Mouse (Mus musculus): ENCODE results near the gene Eps8. TPM values are rescaled to one million over a fixed set of nuclear protein-coding genes. Genes with fewer than 3 reads are reported as not detected.
"Not testable (repeated sequence)": the region's sequence is repeated elsewhere in the genome, so short reads cannot be mapped to it uniquely, and the experiment has no call there.

The Eps8 gene
- polyA plus RNA-seq, 2 experiments: 14.9 to 33.3 TPM

DNA sequence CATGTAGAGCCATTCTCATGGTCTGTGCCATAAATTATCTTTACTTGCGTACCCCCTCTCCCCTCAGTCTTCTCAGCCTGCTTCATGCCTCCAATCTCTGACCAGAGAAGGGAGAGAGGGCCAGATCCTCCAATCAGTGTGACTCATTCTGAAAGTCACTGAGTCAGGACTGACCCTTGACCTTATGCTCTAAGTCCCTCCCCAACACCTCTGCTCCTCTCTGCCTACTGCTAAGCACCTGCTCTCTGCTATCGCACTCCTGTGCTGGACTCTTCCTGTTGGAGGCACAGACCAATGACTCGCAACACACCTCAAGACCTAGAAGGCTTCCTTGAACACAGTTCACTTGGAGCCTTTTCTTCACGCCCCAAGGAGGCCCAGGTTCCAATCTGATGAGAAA lies 162.1 kb downstream of the Eps8 start:
- Histone ChIP-seq H3K4me1 (ENCODE audit: control insufficient read depth, insufficient read depth, low read length) (no peaks in the 10 kb centered on the region), H3K4me2 (replicated peaks; ENCODE audit: low read depth, low read length, severe bottlenecking) (no peak overlapping the region), H3K27ac (replicated peaks; ENCODE audit: low read depth, low read length) (no peak overlapping the region), H3K9me3 (ENCODE audit: control insufficient read depth, low read length) (no peaks in the 10 kb centered on the region), H3K27me3 (ENCODE audit: control insufficient read depth, insufficient read depth, low read length) (no peaks in the 10 kb centered on the region), H3K36me3 (ENCODE audit: control insufficient read depth, insufficient read depth, low read length) (0 out of 2 replicates have a peak, but pooled peaks cover 5% of the 10 kb centered on the region), H3K9ac (ENCODE audit: low read depth, low read length, severe bottlenecking) (no peak overlapping the region), H3K4me3 (replicated peaks; ENCODE audit: low read length) (no peak overlapping the region)
- 94% methylated on average over 4 of the region's 4 CpGs for WGBS
- DNase-seq (ENCODE audit: low spot score) (no peak), ATAC-seq (ENCODE audit: low FRiP score, low read depth) (no peak)
- TF ChIP-seq POLR2A (IDR thresholded peaks at IDR 0.05; ENCODE audit: borderline replicate concordance, extremely low read depth, insufficient read depth, insufficient read length): no peak

- Histone ChIP-seq H3K36me3 (ENCODE audit: control insufficient read depth, insufficient read depth, low read length) (0 out of 2 replicates have a peak, but pooled peaks cover 5% of the 10 kb centered on the region), H3K9ac (ENCODE audit: low read depth, low read length, severe bottlenecking) (no peak overlapping the region), H3K27me3 (ENCODE audit: control insufficient read depth, insufficient read depth, low read length) (no peaks in the 10 kb centered on the region), H3K9me3 (ENCODE audit: control insufficient read depth, low read length) (no peaks in the 10 kb centered on the region), H3K4me1 (ENCODE audit: control insufficient read depth, insufficient read depth, low read length) (no peaks in the 10 kb centered on the region), H3K4me3 (replicated peaks; ENCODE audit: low read length) (no peak overlapping the region), H3K27ac (replicated peaks; ENCODE audit: low read depth, low read length) (no peak overlapping the region), H3K4me2 (replicated peaks; ENCODE audit: low read depth, low read length, severe bottlenecking) (no peak overlapping the region)
- ATAC-seq (ENCODE audit: low FRiP score, low read depth): no peak
- 39% methylated on average over 2 of the region's 2 CpGs for WGBS
- DNase-seq (ENCODE audit: low spot score): no peak
- TF ChIP-seq POLR2A (IDR thresholded peaks at IDR 0.05; ENCODE audit: borderline replicate concordance, extremely low read depth, insufficient read depth, insufficient read length): no peak
These were observed 163.0 kb downstream of the Eps8 start for GRCm38 (mm10) chr6:137491659-137492058.

DNA sequence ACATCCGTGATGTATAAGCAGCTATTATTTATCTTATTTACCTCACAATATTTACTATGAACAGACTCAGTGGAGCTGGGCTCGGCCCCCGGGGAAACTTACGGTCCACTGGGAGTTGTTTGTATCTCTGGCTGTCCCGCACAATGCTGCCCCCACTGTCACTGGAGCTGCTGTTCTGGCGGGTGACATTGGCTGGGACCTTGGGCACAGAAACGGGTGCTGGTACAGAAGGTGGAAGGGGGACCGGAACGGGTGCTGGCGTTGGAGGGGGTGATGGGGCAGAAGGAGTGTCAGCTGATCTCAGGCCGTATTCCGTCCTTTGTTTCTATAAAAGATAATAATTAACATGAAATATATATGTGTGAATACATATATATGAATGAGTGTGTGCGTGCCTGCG lies 164.6 kb downstream of the Eps8 start:
- Histone ChIP-seq H3K9ac (ENCODE audit: low read depth, low read length, severe bottlenecking) (no peak overlapping the region), H3K9me3 (ENCODE audit: control insufficient read depth, low read length) (no peaks in the 10 kb centered on the region), H3K4me1 (ENCODE audit: control insufficient read depth, insufficient read depth, low read length) (no peaks in the 10 kb centered on the region), H3K4me2 (replicated peaks; ENCODE audit: low read depth, low read length, severe bottlenecking) (no peak overlapping the region), H3K36me3 (ENCODE audit: control insufficient read depth, insufficient read depth, low read length) (0 out of 2 replicates have a peak, but pooled peaks cover 5% of the 10 kb centered on the region), H3K27me3 (ENCODE audit: control insufficient read depth, insufficient read depth, low read length) (no peaks in the 10 kb centered on the region), H3K4me3 (replicated peaks; ENCODE audit: low read length) (no peak overlapping the region), H3K27ac (replicated peaks; ENCODE audit: low read depth, low read length) (no peak overlapping the region)
- WGBS: 94% methylated on average over 14 of the region's 14 CpGs
- no peak for TF ChIP-seq POLR2A (IDR thresholded peaks at IDR 0.05; ENCODE audit: borderline replicate concordance, extremely low read depth, insufficient read depth, insufficient read length)
- no peak for ATAC-seq (ENCODE audit: low FRiP score, low read depth)
- no peak for DNase-seq (ENCODE audit: low spot score)

DNA sequence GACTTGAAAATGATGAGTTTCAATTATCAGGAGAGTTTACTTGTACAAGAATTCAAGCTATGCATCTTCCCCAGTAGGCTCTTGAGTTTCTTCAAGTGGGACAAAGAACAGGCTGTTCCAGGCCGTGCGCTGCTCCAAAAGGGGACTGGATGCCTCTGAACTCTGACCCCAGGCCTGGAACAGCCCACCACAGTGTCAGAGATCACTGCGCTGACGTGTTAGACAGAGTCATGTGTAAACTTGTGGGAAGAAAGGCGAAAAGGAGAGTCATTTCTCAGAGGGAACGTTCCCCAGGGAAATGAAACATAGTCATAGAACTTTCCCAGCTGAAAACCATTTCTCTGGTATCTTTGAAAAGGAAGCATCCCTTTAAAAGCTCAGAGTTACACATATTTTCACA lies 167.2 kb downstream of the Eps8 start:
- no peaks in the 10 kb centered on the region for H3K4me1 ChIP-seq (ENCODE audit: control insufficient read depth, insufficient read depth, low read length)
- H3K4me3 ChIP-seq (replicated peaks; ENCODE audit: low read length): no peak overlapping the region
- H3K4me2 ChIP-seq (replicated peaks; ENCODE audit: low read depth, low read length, severe bottlenecking): no peak overlapping the region
- WGBS: 65% methylated on average over 6 of the region's 6 CpGs
- no peak overlapping the region for H3K27ac ChIP-seq (replicated peaks; ENCODE audit: low read depth, low read length)
- TF ChIP-seq POLR2A (IDR thresholded peaks at IDR 0.05; ENCODE audit: borderline replicate concordance, extremely low read depth, insufficient read depth, insufficient read length): no peak
- ATAC-seq (ENCODE audit: low FRiP score, low read depth) (0 out of 2 replicates have a peak, but pooled peaks have one; percentile 41), DNase-seq (ENCODE audit: low spot score) (no peak)
- no peak overlapping the region for H3K9ac ChIP-seq (ENCODE audit: low read depth, low read length, severe bottlenecking)
- H3K9me3 ChIP-seq (ENCODE audit: control insufficient read depth, low read length): no peaks in the 10 kb centered on the region
- no peaks in the 10 kb centered on the region for H3K27me3 ChIP-seq (ENCODE audit: control insufficient read depth, insufficient read depth, low read length)
- 0 out of 2 replicates have a peak, but pooled peaks cover 10% of the 10 kb centered on the region for H3K36me3 ChIP-seq (ENCODE audit: control insufficient read depth, insufficient read depth, low read length)

DNA sequence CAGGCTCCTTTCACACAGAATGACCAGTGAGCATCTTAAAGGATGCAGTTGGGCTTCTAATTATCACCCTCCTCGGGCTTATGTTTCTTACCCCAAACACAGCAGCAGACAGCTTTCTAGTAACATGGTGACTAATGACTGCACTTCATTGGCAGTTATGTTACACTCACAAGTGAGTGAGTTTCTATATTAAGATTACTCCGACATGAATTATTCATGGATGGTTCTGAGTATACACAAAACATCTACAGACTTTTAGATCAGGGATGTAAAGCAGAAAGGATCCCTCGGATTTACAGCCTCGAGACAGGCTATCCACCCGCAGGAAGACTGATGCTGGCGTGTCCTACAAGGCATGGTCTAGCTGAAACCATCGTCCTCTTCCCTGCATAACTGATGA lies 171.8 kb downstream of the Eps8 start:
- no peak overlapping the region for H3K4me2 ChIP-seq (replicated peaks; ENCODE audit: low read depth, low read length, severe bottlenecking)
- no peak overlapping the region for H3K9ac ChIP-seq (ENCODE audit: low read depth, low read length, severe bottlenecking)
- H3K27ac ChIP-seq (replicated peaks; ENCODE audit: low read depth, low read length): no peak overlapping the region
- no peaks in the 10 kb centered on the region for H3K9me3 ChIP-seq (ENCODE audit: control insufficient read depth, low read length)
- H3K27me3 ChIP-seq (ENCODE audit: control insufficient read depth, insufficient read depth, low read length): no peaks in the 10 kb centered on the region
- TF ChIP-seq POLR2A (IDR thresholded peaks at IDR 0.05; ENCODE audit: borderline replicate concordance, extremely low read depth, insufficient read depth, insufficient read length): no peak
- H3K4me1 ChIP-seq (ENCODE audit: control insufficient read depth, insufficient read depth, low read length): no peaks in the 10 kb centered on the region
- ATAC-seq (ENCODE audit: low FRiP score, low read depth) (no peak), DNase-seq (ENCODE audit: low spot score) (no peak)
- 90% methylated on average over 7 of the region's 7 CpGs for WGBS
- peaks cover 9% of the 10 kb centered on the region; the same call in 1 of the 2 replicates for H3K36me3 ChIP-seq (ENCODE audit: control insufficient read depth, insufficient read depth, low read length)
- H3K4me3 ChIP-seq (replicated peaks; ENCODE audit: low read length): no peak overlapping the region

- H3K36me3 ChIP-seq (ENCODE audit: control insufficient read depth, insufficient read depth, low read length); H3K27me3 ChIP-seq (ENCODE audit: control insufficient read depth, insufficient read depth, low read length); H3K4me3 ChIP-seq (replicated peaks; ENCODE audit: low read length); H3K4me2 ChIP-seq (replicated peaks; ENCODE audit: low read depth, low read length, severe bottlenecking); DNase-seq (ENCODE audit: low spot score); ATAC-seq (ENCODE audit: low FRiP score, low read depth); H3K9me3 ChIP-seq (ENCODE audit: control insufficient read depth, low read length); H3K4me1 ChIP-seq (ENCODE audit: control insufficient read depth, insufficient read depth, low read length); H3K27ac ChIP-seq (replicated peaks; ENCODE audit: low read depth, low read length); H3K9ac ChIP-seq (ENCODE audit: low read depth, low read length, severe bottlenecking): not testable (repeated sequence)
- 95% methylated on average over 5 of the region's 5 CpGs for WGBS
These were observed 179.0 kb downstream of the Eps8 start for GRCm38 (mm10) chr6:137475695-137476094.

Data from limb, embryonic 14.5 days (tissue).